Mouse (Mus musculus) activated CD4-positive, CD25-positive, alpha-beta regulatory T cell, adult 4 months (primary cell): ENCODE results near the gene Noct. TPM values are rescaled to one million over a fixed set of nuclear protein-coding genes. Genes with fewer than 3 reads are reported as not detected.
A peak's percentile ranks its signal among the peaks of the same experiment; 100 is the strongest.

Experiments used
- ATAC-seq: one replicate; pipeline ENCODE4 v1.8.0; 2017
- polyA plus RNA-seq, 2 experiments: library from polyadenylated mRNA; unstranded; fragments of 100-300 nt; shearing (Covaris generic); gene quantifications; one replicate each; pipeline ENCODE4 v1.2.1; 2017

Gene Noct
- polyA plus RNA-seq, 2 experiments from 2014 or later = 2.2 to 5.3 TPM

- no peak for ATAC-seq
These were observed 8.1 kb downstream of the Noct start for GRCm38 (mm10) chr3:51232205-51232910.

- ATAC-seq = no peak
These were observed 9.2 kb downstream of the Noct start for GRCm38 (mm10) chr3:51233474-51233873.

- ATAC-seq = peak; percentile 79
These were observed 9.9 kb downstream of the Noct start for GRCm38 (mm10) chr3:51233918-51234751.

GRCm38 (mm10) chr3:51234752-51235055 is 10.5 kb downstream of the Noct start:
- ATAC-seq = no peak

GRCm38 (mm10) chr3:51238515-51238914 is 14.3 kb downstream of the Noct start:
- ATAC-seq = no peak

GRCm38 (mm10) chr3:51239541-51239940 is 15.3 kb downstream of the Noct start:
- ATAC-seq = no peak

- no peak for ATAC-seq
These were observed 23.5 kb downstream of the Noct start for GRCm38 (mm10) chr3:51247704-51248103.

- ATAC-seq = peak; percentile 4
These were observed 24.4 kb downstream of the Noct start for GRCm38 (mm10) chr3:51248600-51248999.

GRCm38 (mm10) chr3:51249460-51249859 is 25.2 kb downstream of the Noct start:
- no peak for ATAC-seq

- ATAC-seq = no peak
These were observed 25.6 kb downstream of the Noct start for GRCm38 (mm10) chr3:51249866-51250265.

- ATAC-seq = no peak
These were observed 26.8 kb downstream of the Noct start for GRCm38 (mm10) chr3:51251057-51251456.

- ATAC-seq = no peak
These were observed 28.0 kb downstream of the Noct start for GRCm38 (mm10) chr3:51252223-51252622.

- ATAC-seq = no peak
These were observed 28.6 kb downstream of the Noct start for GRCm38 (mm10) chr3:51252689-51253402.

- ATAC-seq = no peak
These were observed 30.5 kb downstream of the Noct start for GRCm38 (mm10) chr3:51254784-51255183.

- ATAC-seq = no peak
These were observed 32.2 kb downstream of the Noct start for GRCm38 (mm10) chr3:51256450-51256849.

GRCm38 (mm10) chr3:51258070-51258469 is 33.8 kb downstream of the Noct start:
- ATAC-seq = no peak

- no peak for ATAC-seq
These were observed 38.7 kb downstream of the Noct start for GRCm38 (mm10) chr3:51262942-51263341.

- no peak for ATAC-seq
These were observed 44.2 kb downstream of the Noct start for GRCm38 (mm10) chr3:51268434-51268833.

GRCm38 (mm10) chr3:51270069-51270817 is 46.0 kb downstream of the Noct start:
- ATAC-seq = peak; percentile 83

GRCm38 (mm10) chr3:51275956-51276398 is 51.7 kb downstream of the Noct start:
- peak; percentile 89 for ATAC-seq

- no peak for ATAC-seq
These were observed 52.3 kb downstream of the Noct start for GRCm38 (mm10) chr3:51276421-51277111.
